Mouse (Mus musculus) neural tube, embryonic 11.5 days (tissue): Measurements from ENCODE around the gene Ifnar2. TPM values are rescaled to one million over a fixed set of nuclear protein-coding genes. Genes with fewer than 3 reads are reported as not detected.

Experiments used
- ATAC-seq: fragments of 200-750 bp; cut with Nextera tagmentation; 2 replicates; pipeline ENCODE4 v1.8.0; 2017; ENCODE audit warnings: moderate number of reproducible peaks, mild to moderate bottlenecking, moderate TSS enrichment, moderate library complexity; ENCODE audit not compliant: insufficient read depth, low FRiP score, low TSS enrichment
- DNase-seq: peaks from one replicate; pipeline ENCODE4 v3.0.0-alpha.2; 2015; ENCODE audit warnings: low spot score
- H3K27ac ChIP-seq: fragments of 300-500 bp; sonication (generic); 2 replicates; pipeline ENCODE4 v1.5.1; 2014; ENCODE audit warnings: low read depth, mild to moderate bottlenecking, low read length
- H3K27me3 ChIP-seq: fragments of 300-500 bp; sonication (generic); 2 replicates; pipeline ENCODE4 v1.6.1; 2014; ENCODE audit warnings: mild to moderate bottlenecking, low read length, mixed read lengths; ENCODE audit not compliant: control insufficient read depth, insufficient read depth
- H3K36me3 ChIP-seq: fragments of 300-500 bp; sonication (generic); 2 replicates; pipeline ENCODE4 v1.6.1; 2014; ENCODE audit warnings: mild to moderate bottlenecking, low read length, moderate library complexity, mixed read lengths; ENCODE audit not compliant: control insufficient read depth, insufficient read depth
- H3K4me1 ChIP-seq: fragments of 300-500 bp; sonication (generic); 2 replicates; pipeline ENCODE4 v1.6.1; 2014; ENCODE audit warnings: low read length, mixed read lengths; ENCODE audit not compliant: control insufficient read depth, insufficient read depth
- H3K4me2 ChIP-seq: fragments of 300-500 bp; sonication (generic); 2 replicates; pipeline ENCODE4 v1.6.1; 2014; ENCODE audit warnings: low read depth, mild to moderate bottlenecking, moderate library complexity
- H3K4me3 ChIP-seq: fragments of 300-500 bp; sonication (generic); 2 replicates; pipeline ENCODE4 v1.5.1; 2014; ENCODE audit warnings: low read depth, low read length
- H3K9ac ChIP-seq: fragments of 300-500 bp; sonication (generic); 2 replicates; pipeline ENCODE4 v1.6.1; 2014; ENCODE audit warnings: mild to moderate bottlenecking, low read length
- H3K9me3 ChIP-seq: fragments of 300-500 bp; sonication (generic); 2 replicates; pipeline ENCODE4 v1.6.1; 2016; ENCODE audit warnings: low read length; ENCODE audit not compliant: control insufficient read depth
- WGBS: fragments of 180-500 bp; shearing (Covaris S2); extraction: QIAGEN DNeasy Blood & Tissue Kit; methylation state at CpG from one replicate; pipeline ENCODE4 v1.1.7; 2014; 5-methylcytosine and 5-hydroxymethylcytosine counted together
- polyA plus RNA-seq: library from polyadenylated mRNA; unstranded; fragments of >200 nt; fragmentation: Nextera tagmentation; extraction: Ambion mirVana; gene quantifications from 2 replicates; pipeline ENCODE4 v1.2.1, GENCODE M21; 2014

Ifnar2 gene
- polyA plus RNA-seq, 1 experiment from 2014 or later: 30.0 TPM

GRCm38 (mm10) chr16:91446778-91447511, 74.4 kb downstream of the Ifnar2 start:
- Histone ChIP-seq H3K4me3 (no peak overlapping the region), H3K9ac (no peak overlapping the region), H3K4me1 (no peaks in the 10 kb centered on the region), H3K27ac (no peak overlapping the region), H3K36me3 (no peaks in the 10 kb centered on the region), H3K9me3 (no peaks in the 10 kb centered on the region), H3K27me3 (no peaks in the 10 kb centered on the region), H3K4me2 (no peak overlapping the region)
- DNase-seq: no peak
- ATAC-seq: no peak
- 84% methylated on average over 8 of the region's 8 CpGs for WGBS

GRCm38 (mm10) chr16:91447512-91447900, 74.9 kb downstream of the Ifnar2 start:
- Histone ChIP-seq H3K27me3 (no peaks in the 10 kb centered on the region), H3K36me3 (no peaks in the 10 kb centered on the region), H3K4me3 (no peak overlapping the region), H3K27ac (no peak overlapping the region), H3K4me1 (no peaks in the 10 kb centered on the region), H3K9me3 (no peaks in the 10 kb centered on the region), H3K4me2 (no peak overlapping the region), H3K9ac (no peak overlapping the region)
- DNase-seq: no peak
- WGBS: 93% methylated on average over 6 of the region's 6 CpGs
- ATAC-seq: no peak

- no peak overlapping the region for H3K9ac ChIP-seq
- 92% methylated on average over 5 of the region's 5 CpGs for WGBS
- H3K4me3 ChIP-seq: no peak overlapping the region
- H3K27me3 ChIP-seq: no peaks in the 10 kb centered on the region
- no peak overlapping the region for H3K4me2 ChIP-seq
- H3K9me3 ChIP-seq: no peaks in the 10 kb centered on the region
- no peaks in the 10 kb centered on the region for H3K4me1 ChIP-seq
- no peak overlapping the region for H3K27ac ChIP-seq
- H3K36me3 ChIP-seq: no peaks in the 10 kb centered on the region
- ATAC-seq (no peak), DNase-seq (no peak)
Measured at GRCm38 (mm10) chr16:91448088-91448487, 75.5 kb downstream of the Ifnar2 start.

GRCm38 (mm10) chr16:91448895-91449294, 76.3 kb downstream of the Ifnar2 start:
- H3K36me3 ChIP-seq: no peaks in the 10 kb centered on the region

GRCm38 (mm10) chr16:91450137-91451064, 77.8 kb downstream of the Ifnar2 start:
- Histone ChIP-seq H3K9me3 (no peaks in the 10 kb centered on the region), H3K27ac (no peak overlapping the region), H3K4me2 (no peak overlapping the region), H3K4me3 (no peak overlapping the region), H3K27me3 (no peaks in the 10 kb centered on the region), H3K4me1 (no peaks in the 10 kb centered on the region), H3K9ac (no peak overlapping the region), H3K36me3 (no peaks in the 10 kb centered on the region)
- WGBS: 85% methylated on average over 12 of the region's 12 CpGs
- ATAC-seq (no peak), DNase-seq (no peak)

More at GRCm38 (mm10) chr16:91448895-91449294, 76.3 kb downstream of the Ifnar2 start:
- 87% methylated on average over 7 of the region's 7 CpGs for WGBS
- H3K4me1 ChIP-seq: no peaks in the 10 kb centered on the region
- no peak overlapping the region for H3K4me2 ChIP-seq
- DNase-seq (no peak), ATAC-seq (no peak)
- H3K9ac ChIP-seq: no peak overlapping the region
- no peaks in the 10 kb centered on the region for H3K9me3 ChIP-seq
- no peak overlapping the region for H3K4me3 ChIP-seq
- no peaks in the 10 kb centered on the region for H3K27me3 ChIP-seq
- no peak overlapping the region for H3K27ac ChIP-seq

- H3K4me1 ChIP-seq: no peaks in the 10 kb centered on the region
- no peaks in the 10 kb centered on the region for H3K27me3 ChIP-seq
- H3K9ac ChIP-seq: no peak overlapping the region
- no peak overlapping the region for H3K4me3 ChIP-seq
- H3K36me3 ChIP-seq: no peaks in the 10 kb centered on the region
- H3K4me2 ChIP-seq: no peak overlapping the region
- 86% methylated on average over 2 of the region's 2 CpGs for WGBS
- no peaks in the 10 kb centered on the region for H3K9me3 ChIP-seq
- no peak overlapping the region for H3K27ac ChIP-seq
- ATAC-seq (no peak), DNase-seq (no peak)
Measured at GRCm38 (mm10) chr16:91451949-91452348, 79.4 kb downstream of the Ifnar2 start.

- H3K4me3 ChIP-seq: no peak overlapping the region
Measured at GRCm38 (mm10) chr16:91452363-91452896, 79.8 kb downstream of the Ifnar2 start.

More at GRCm38 (mm10) chr16:91452363-91452896, 79.8 kb downstream of the Ifnar2 start:
- no peaks in the 10 kb centered on the region for H3K4me1 ChIP-seq
- H3K27me3 ChIP-seq: no peaks in the 10 kb centered on the region
- 86% methylated on average over 6 of the region's 6 CpGs for WGBS
- no peaks in the 10 kb centered on the region for H3K9me3 ChIP-seq
- H3K4me2 ChIP-seq: no peak overlapping the region
- H3K27ac ChIP-seq: no peak overlapping the region
- no peak for ATAC-seq
- H3K9ac ChIP-seq: no peak overlapping the region
- H3K36me3 ChIP-seq: no peaks in the 10 kb centered on the region
- no peak for DNase-seq
